In genomic region chr4:98924071-98924905, GRCm38 (mm10) we compare ENCODE assay signal across 8 mouse cellular contexts. TPM values are rescaled to one million over a fixed set of nuclear protein-coding genes. Genes with fewer than 3 reads are reported as not detected.
A peak's percentile ranks its signal among the peaks of the same experiment; 100 is the strongest.
DNase-seq lines count a peak whose midpoint lies in the region; ATAC-seq and TF ChIP-seq lines count a peak whose summit lies in the region.

No protein-coding gene starts in this region.

- no peaks in the 10 kb centered on the region for H3K27me3 ChIP-seq in G1E (ENCODE audit: insufficient read depth, low read length)
- no peaks in the 10 kb centered on the region for H3K27me3 ChIP-seq in heart, embryonic 15.5 days
- H3K27me3 ChIP-seq in limb, embryonic 13.5 days, result no peaks in the 10 kb centered on the region
- H3K27me3 ChIP-seq in myocyte (ENCODE audit: control insufficient read depth, insufficient read depth, insufficient read length), result no peaks in the 10 kb centered on the region

- H3K9ac ChIP-seq in heart, embryonic 15.5 days, result peak overlapping the region; percentile 95
- peak overlapping the region; percentile 97 for H3K9ac ChIP-seq in limb, embryonic 13.5 days

- ATAC-seq in G1E (ENCODE audit: extremely low read depth, insufficient number of reproducible peaks, low FRiP score, poor library complexity, severe bottlenecking), result no peak
- peak; percentile 8; the same call in 1 of the 2 replicates for ATAC-seq in heart, embryonic 15.5 days (replicated peaks; ENCODE audit: insufficient number of reproducible peaks, insufficient read depth, low FRiP score, low read depth)
- ATAC-seq in limb, embryonic 13.5 days (ENCODE audit: low FRiP score, low read depth), result no peak; the same call in none of the 2 replicates

- H3K36me3 ChIP-seq in G1E (replicated peaks) (peaks cover 14% of the 10 kb centered on the region), myocyte (ENCODE audit: control insufficient read depth, insufficient read depth) (peaks cover 8% of the 10 kb centered on the region)
- no peaks in the 10 kb centered on the region; the same call in 1 of the 2 replicates for H3K36me3 ChIP-seq in heart, embryonic 15.5 days
- peaks cover 6% of the 10 kb centered on the region; the same call in 1 of the 2 replicates for H3K36me3 ChIP-seq in limb, embryonic 13.5 days

- no peak for TF ChIP-seq CTCF in G1E (IDR thresholded peaks at IDR 0.05; ENCODE audit: low read depth, low read length)

- peaks cover 18% of the 10 kb centered on the region; the same call in 1 of the 2 replicates for H3K4me1 ChIP-seq in G1E (ENCODE audit: insufficient read depth, low read depth, low read length)
- H3K4me1 ChIP-seq in heart, embryonic 15.5 days (replicated peaks), result peaks cover 18% of the 10 kb centered on the region
- peaks cover 19% of the 10 kb centered on the region for H3K4me1 ChIP-seq in limb, embryonic 13.5 days

- H3K4me3 ChIP-seq in G1E (ENCODE audit: low read depth, low read length) (peak overlapping the region; percentile 93), myocyte (peak overlapping the region; percentile 54)
- H3K4me3 ChIP-seq in heart, embryonic 15.5 days, result peak overlapping the region; percentile 84
- peak overlapping the region; percentile 96 for H3K4me3 ChIP-seq in limb, embryonic 13.5 days

- no peaks in the 10 kb centered on the region for H3K9me3 ChIP-seq in G1E (replicated peaks)
- no peaks in the 10 kb centered on the region for H3K9me3 ChIP-seq in heart, embryonic 15.5 days (replicated peaks)
- no peaks in the 10 kb centered on the region for H3K9me3 ChIP-seq in limb, embryonic 13.5 days

- H3ac ChIP-seq in myocyte (ENCODE audit: control insufficient read depth, insufficient read length), result peak overlapping the region; percentile 87

- peak overlapping the region; percentile 100 for H3K27ac ChIP-seq in heart, embryonic 15.5 days
- H3K27ac ChIP-seq in limb, embryonic 13.5 days, result peak overlapping the region; percentile 100

- no peak for TF ChIP-seq POLR2A in myocyte (IDR thresholded peaks at IDR 0.05; ENCODE audit: insufficient read length, low read depth)

- H3K4me2 ChIP-seq in heart, embryonic 15.5 days, result peak overlapping the region; percentile 87
- peak overlapping the region; percentile 88 for H3K4me2 ChIP-seq in limb, embryonic 13.5 days (replicated peaks)
- H3K4me2 ChIP-seq in myocyte (ENCODE audit: low read depth), result peak overlapping the region; percentile 96

- DNase-seq in gastrocnemius, postnatal 10 days, result peak; percentile 9
- no peak for DNase-seq in gastrocnemius, postnatal 25 days
- peak; percentile 9 for DNase-seq in G1E (ENCODE audit: low spot score)
- peak; percentile 31 for DNase-seq in cerebellum, adult 9-11 months
- DNase-seq in ovary, postnatal 10 days (ENCODE audit: low spot score), result no peak

- peaks cover 50% of the 10 kb centered on the region for H3K79me2 ChIP-seq in myocyte (ENCODE audit: control insufficient read depth, insufficient read depth)

- WGBS in heart, embryonic 15.5 days, result under 1% methylated on average over 50 of the region's 66 CpGs
- WGBS in limb, embryonic 13.5 days, result under 1% methylated on average over 61 of the region's 66 CpGs

TF ChIP-seq in myocyte, 11 proteins besides CTCF, POLR2A, EP300 and RAD21:
- TF ChIP-seq MYOD1 (IDR thresholded peaks at IDR 0.05; ENCODE audit: control insufficient read depth in 1 of 3, insufficient read length in 2 of 3, low read depth in 2 of 3), result peak in 1 of 3 experiments; percentile 52
- TF ChIP-seq POLR2AphosphoS2 (IDR thresholded peaks at IDR 0.05; ENCODE audit: insufficient read length, low read depth), result no peak
- TF ChIP-seq MYOG (IDR thresholded peaks at IDR 0.05; ENCODE audit: control insufficient read depth in 1 of 3, insufficient read depth in 1 of 3, insufficient read length in 2 of 3, low read depth in 2 of 3), result peak in 2 of 3 experiments; percentile 0 to 48
- 0 out of 2 replicates have a peak, but pooled peaks have one; percentile 21 for TF ChIP-seq CEBPB (IDR thresholded peaks at IDR 0.05; ENCODE audit: insufficient read depth, poor library complexity, severe bottlenecking)

RNA-seq across cellular contexts. Expression of gene Usp1, which starts 0.7 kb away (rescaled TPM):
- total RNA-seq in gastrocnemius, postnatal 10 days (2021), result 10 to 100 TPM; 18.7 to 19.2 TPM
- 10 to 100 TPM in 1 of 2 experiments, 1 to 10 TPM in 1; 9.5 to 10.2 TPM for total RNA-seq in gastrocnemius, postnatal 25 days (2021)
- total RNA-seq in G1E (2014; fragmentation: Nextera tagmentation), result 185 and 231 TPM in 2 replicates
- total RNA-seq in G1E (2017), result 137 and 138 TPM in 2 replicates
- polyA plus RNA-seq in G1E (2012), result 562 and 786 TPM in 2 replicates
- polyA plus RNA-seq in heart, embryonic 15.5 days (2015; fragmentation: Nextera tagmentation; extraction: Ambion mirVana), result 39.8 and 44.9 TPM in 2 replicates
- polyA plus RNA-seq in limb, embryonic 13.5 days (2015; fragmentation: Nextera tagmentation; extraction: Ambion mirVana), result 103 and 107 TPM in 2 replicates
- polyA plus RNA-seq in myocyte (2012; fragmentation: generic; extraction: Trizol), result 14.6 TPM

Comparison
In these comparisons a context has a peak if more than half of its experiments do, and no peak if none do; other contexts are left out.
1. DNase-seq: peak in gastrocnemius, postnatal 10 days (single experiment), G1E (single experiment) and cerebellum, adult 9-11 months (single experiment); none in gastrocnemius, postnatal 25 days (single experiment) and ovary, postnatal 10 days (single experiment).
2. Peak in every context shown above with its lines, with median percentiles within 50 percentile points of each other: H3K4me3 ChIP-seq and H3K4me2 ChIP-seq.